Mouse (Mus musculus) G1E (cell line): ENCODE measurements around the gene Kcnc3.

ENCODE experiments used
- CTCF ChIP-seq: IDR thresholded peaks from 2 replicates; pipeline ENCODE4 v1.5.1; 2012; ENCODE audit warnings: low read depth, low read length, inconsistent platforms, mixed read lengths
- GATA1 ChIP-seq: IDR thresholded peaks from 2 replicates; pipeline ENCODE4 v1.6.1; 2012; ENCODE audit warnings: borderline replicate concordance, low read length, inconsistent platforms, mixed read lengths
- GATA2 ChIP-seq: IDR thresholded peaks from 2 replicates; pipeline ENCODE4 v1.6.1; 2012; ENCODE audit warnings: low read depth, low read length, inconsistent platforms, borderline replicate concordance
- POLR2AphosphoS5 ChIP-seq: IDR thresholded peaks from 2 replicates; pipeline ENCODE4 v1.6.1; 2012; ENCODE audit warnings: low read depth, low read length, inconsistent platforms; ENCODE audit not compliant: insufficient replicate concordance
- TAL1 ChIP-seq: conservative IDR thresholded peaks from 2 replicates; pipeline ENCODE4 v1.6.1; 2012; ENCODE audit warnings: low read depth, low read length, inconsistent platforms, mixed read lengths

- no peak for TF ChIP-seq CTCF
- no peak for TF ChIP-seq POLR2AphosphoS5
- TF ChIP-seq TAL1, result no peak
- no peak for TF ChIP-seq GATA1
- TF ChIP-seq GATA2, result no peak
These were observed 15.0 kb downstream of the Kcnc3 start for GRCm38 (mm10) chr7:44605436-44605835.
